Mouse (Mus musculus) natural killer cell, adult 2 months (primary cell): ENCODE data around the gene Kif13a.
A peak's percentile ranks its signal among the peaks of the same experiment; 100 is the strongest.

Source experiments
- DNase-seq, 2 experiments: peaks; one replicate each; pipeline ENCODE4 v3.0.0; 2022; ENCODE audit warnings: low spot score in 2 of 2

Kif13a gene

GRCm38 (mm10) chr13:46777461-46777860 lies 152.2 kb downstream of the Kif13a start:
- no peak for DNase-seq

- no peak for DNase-seq
Measured at GRCm38 (mm10) chr13:46776636-46777305, 152.9 kb downstream of the Kif13a start.

DNA sequence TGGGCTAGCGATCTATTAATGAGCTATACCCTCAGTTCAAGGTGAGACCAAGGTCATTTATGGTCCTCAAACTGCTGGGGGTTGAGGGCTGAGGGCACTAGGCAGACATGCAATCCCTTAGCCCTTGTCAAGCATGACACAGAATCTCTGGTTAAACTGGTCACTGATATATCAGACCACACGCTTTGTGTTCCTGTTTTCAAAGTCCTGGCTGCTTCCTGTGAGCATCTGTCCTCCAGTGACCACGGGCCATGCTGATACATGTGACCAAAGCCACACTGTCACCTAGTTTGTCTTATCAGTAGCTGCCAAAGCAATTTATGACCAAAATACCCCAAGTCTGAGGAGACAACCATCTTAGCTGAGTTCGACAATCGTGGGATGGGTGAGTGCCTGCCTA lies 154.7 kb downstream of the Kif13a start:
- peak; percentile 35 to 63 for DNase-seq

GRCm38 (mm10) chr13:46772581-46772980 lies 157.1 kb downstream of the Kif13a start:
- DNase-seq = no peak

DNA sequence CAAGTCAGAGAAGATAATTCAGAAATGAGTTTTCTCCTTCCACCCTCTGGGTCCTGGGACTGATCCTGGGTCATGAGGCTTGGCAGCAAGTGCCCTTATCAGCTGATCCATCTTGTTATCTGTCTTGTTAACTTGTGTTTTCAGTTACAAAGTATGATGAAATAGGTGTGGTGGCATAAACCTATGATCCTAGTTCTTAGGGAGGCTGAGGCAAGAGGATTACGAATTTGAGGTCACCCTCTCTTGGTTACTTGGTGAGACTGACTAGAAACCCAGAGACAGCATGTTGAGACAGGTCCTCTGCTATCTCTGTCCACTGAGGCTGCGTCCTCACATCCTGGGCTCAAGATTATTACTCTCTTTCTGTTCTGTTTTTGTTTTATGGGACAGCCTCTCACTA lies 164.3 kb downstream of the Kif13a start:
- no peak for DNase-seq

DNA sequence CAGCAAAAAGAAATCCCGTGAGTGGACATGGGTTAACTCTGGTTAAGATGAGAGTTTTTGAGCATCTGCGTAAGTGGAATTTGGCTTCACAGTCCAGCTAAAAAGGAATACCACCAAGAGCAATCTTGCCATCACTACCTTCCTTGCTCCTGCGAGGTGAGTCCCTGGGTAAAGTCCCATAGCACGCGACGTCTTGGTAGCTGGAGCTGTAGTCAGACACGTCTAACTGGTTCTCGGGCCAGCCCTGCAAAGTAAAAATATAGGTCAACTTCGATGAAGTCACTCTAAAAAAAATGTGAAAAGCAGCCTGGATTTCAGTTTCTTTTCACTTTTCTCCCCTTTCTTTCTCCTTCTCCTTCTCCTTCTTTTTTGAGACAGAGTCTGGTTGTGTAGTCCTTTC lies 166.5 kb downstream of the Kif13a start:
- DNase-seq = no peak

- DNase-seq = no peak
Measured at GRCm38 (mm10) chr13:46760921-46761320, 168.7 kb downstream of the Kif13a start.

DNA sequence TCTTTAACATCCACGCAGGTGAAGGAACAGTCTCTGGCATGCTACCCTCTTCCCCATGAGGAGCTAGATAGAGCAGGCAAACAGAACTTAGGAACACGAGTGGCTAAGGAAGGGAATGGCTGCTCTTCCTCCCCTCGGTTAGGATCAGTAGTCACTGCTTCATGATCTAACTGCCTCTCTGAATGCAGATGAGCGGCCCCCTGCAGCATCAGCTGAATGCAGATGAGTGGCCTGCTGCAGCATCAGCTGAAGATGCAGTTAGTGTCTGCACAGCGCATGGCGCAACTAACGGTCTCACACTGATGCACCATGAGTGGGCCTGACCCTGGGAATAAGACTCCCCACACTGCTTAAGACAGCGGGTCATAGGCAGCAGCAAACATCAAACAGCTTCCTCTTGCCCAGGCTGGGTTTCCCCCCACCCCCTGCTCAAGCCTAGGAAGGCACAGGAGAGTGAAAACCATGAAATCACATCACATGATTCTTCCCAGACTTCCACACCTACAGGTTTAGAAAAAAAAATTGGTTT lies 170.3 kb downstream of the Kif13a start:
- DNase-seq = no peak

DNA sequence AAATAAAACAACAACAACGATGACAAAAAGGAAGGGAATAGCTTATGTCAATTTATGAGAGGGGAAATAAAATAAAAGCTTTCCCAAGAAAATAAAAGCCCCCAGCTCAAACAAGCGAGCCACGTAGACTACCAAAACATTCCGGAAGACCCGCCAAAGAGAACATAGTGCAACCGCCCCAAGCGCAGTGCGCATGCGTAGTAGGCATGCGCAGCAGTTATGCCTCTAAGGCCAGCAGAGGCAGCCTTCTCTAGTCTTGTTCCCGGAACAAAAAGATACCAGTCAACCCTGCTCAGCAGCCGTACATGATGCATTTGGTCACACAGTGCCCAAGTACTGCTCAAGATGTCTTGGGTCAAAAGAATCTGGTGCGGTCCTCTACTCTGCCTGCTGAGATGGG lies 171.0 kb downstream of the Kif13a start:
- DNase-seq = no peak

- no peak for DNase-seq
Measured at GRCm38 (mm10) chr13:46757946-46758345, 171.7 kb downstream of the Kif13a start.

DNA sequence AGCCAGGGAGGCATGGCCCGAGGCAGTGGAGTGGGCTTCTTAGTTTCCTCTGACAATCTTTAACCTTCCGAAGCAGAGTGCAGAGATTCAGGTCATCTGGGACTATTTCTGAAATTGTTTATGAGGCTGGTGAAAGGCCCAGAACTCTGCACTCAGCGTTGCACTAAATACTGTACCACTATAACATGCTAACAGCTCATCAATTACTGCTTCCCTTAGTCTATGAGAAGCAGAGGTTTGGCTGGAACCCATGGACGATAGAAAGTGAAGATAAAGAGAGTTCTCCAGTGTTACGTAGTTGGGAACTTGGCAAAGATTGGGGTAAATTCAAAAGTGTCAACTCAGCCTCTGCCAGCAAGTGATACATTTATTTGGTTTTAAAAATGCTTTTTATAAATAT lies 176.4 kb downstream of the Kif13a start:
- no peak for DNase-seq

- DNase-seq = no peak
Measured at GRCm38 (mm10) chr13:46752566-46753229, 177.0 kb downstream of the Kif13a start.

GRCm38 (mm10) chr13:46748138-46748873 lies 181.4 kb downstream of the Kif13a start:
- DNase-seq = no peak

DNA sequence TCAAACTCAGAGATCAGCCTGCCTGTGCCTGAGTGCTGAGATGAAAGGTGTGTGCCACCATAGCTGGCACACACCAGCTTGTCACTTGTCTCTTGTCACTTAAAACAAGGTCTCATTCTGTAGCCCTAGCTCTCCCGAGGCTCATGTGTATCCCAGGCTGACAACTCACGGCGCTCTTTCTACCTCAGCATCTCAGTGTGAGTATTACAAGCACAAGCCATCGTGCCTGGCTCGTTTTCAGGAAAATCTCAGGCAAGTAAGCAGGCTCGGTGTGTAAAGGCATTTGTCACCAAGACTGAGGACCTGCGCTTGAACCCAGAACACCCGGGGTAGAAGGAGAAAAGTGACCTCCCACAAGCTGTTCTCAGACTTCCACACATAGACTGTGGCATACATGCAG lies 185.8 kb downstream of the Kif13a start:
- no peak for DNase-seq

GRCm38 (mm10) chr13:46742367-46742766 lies 187.3 kb downstream of the Kif13a start:
- DNase-seq = no peak

- no peak for DNase-seq
Measured at GRCm38 (mm10) chr13:46739426-46739825, 190.2 kb downstream of the Kif13a start.

DNA sequence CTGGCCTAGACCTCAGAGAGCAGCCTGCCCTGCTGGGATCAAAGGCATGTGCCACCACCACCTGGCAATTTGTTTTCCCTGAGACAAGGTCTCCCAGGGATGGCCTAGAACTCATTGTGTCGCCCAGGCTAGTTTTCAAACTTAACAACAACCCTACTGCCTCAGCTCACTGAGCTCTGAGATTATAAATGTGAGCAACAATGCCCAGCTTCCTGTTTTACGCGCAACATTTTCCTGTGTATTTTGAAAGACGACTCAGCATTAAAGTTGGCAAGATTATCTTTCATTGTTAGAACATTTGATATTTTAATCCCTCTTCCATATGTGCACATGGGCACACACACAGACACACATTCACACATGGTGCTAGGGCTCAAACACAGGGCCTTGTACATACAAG lies 192.2 kb downstream of the Kif13a start:
- DNase-seq = no peak

DNA sequence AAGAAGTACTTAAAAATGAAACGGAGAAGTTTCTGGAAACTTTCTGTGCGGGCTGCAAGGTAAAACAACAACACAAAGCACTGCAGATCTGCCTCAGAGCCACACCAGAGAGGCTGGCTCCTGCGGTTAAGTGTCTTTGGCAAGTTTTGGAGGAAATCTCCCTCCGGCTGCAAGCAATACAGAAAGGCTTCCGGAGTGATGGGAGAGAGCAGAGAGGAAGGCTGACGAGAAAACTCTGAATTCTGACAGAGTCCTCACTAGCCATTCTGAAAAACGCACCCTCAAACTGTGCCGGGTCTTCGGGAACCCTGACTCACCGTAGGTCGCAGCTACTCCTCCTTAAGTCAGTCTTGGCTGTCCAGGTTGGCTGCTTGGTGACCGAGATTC lies 193.2 kb downstream of the Kif13a start:
- DNase-seq = peak; percentile 40 to 48

- peak; percentile 86 to 88 for DNase-seq
Measured at GRCm38 (mm10) chr13:46735808-46736478, 193.7 kb downstream of the Kif13a start.

- no peak for DNase-seq
Measured at GRCm38 (mm10) chr13:46735219-46735807, 194.4 kb downstream of the Kif13a start.

- no peak for DNase-seq
Measured at GRCm38 (mm10) chr13:46729998-46730397, 199.7 kb downstream of the Kif13a start.

DNA sequence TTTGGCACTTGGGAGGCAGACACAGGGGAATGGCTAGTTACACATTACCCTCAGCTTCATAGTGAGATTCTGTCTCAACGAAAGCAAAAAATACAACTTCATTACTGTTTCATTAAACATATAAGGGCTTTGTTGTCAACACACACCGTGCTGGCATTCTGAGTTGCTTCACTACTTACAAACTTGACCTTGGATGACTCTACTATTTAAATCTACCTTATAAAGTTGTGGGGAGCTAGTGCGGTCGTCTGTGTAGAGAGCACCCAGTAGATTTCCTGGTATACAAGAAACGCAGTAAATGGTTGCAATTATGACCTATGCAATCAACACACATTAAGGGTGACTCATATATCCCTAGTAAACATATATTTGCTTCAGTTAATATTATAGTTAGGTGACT lies 201.3 kb downstream of the Kif13a start:
- DNase-seq = no peak
